Mouse (Mus musculus): ENCODE measurements around the gene Tceanc. TPM values are rescaled to one million over a fixed set of nuclear protein-coding genes. Genes with fewer than 3 reads are reported as not detected.

Tceanc gene
- total RNA-seq, 1 experiment: 4.0 TPM

DNA sequence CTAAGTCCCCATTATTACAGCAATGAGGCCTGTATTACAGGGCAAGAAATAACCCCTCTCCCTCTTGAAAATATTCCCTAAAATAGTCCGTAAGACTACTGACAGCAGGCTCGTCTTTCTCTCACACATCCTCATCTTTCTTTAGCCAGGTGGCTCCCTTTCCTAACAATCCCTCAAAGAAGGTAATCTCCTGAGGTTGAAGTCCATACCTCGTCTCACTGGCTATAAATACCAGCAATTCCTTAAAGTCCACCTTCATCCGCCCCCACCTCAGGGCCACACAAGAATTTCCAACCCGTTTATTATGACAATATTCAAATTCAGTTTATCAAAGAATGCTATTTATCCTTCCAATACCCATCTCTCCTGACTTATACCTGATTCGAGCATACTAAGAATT, 45.8 kb downstream of the Tceanc start:
- H3K9ac ChIP-seq (ENCODE audit: insufficient read depth, low read depth, low read length, poor library complexity, severe bottlenecking): no peak overlapping the region
- in situ Hi-C loops (cut with MboI; ENCODE audit: low sequenced_read_pairs in 2 of 2, unreplicated experiment in 2 of 2): no loop called here

DNA sequence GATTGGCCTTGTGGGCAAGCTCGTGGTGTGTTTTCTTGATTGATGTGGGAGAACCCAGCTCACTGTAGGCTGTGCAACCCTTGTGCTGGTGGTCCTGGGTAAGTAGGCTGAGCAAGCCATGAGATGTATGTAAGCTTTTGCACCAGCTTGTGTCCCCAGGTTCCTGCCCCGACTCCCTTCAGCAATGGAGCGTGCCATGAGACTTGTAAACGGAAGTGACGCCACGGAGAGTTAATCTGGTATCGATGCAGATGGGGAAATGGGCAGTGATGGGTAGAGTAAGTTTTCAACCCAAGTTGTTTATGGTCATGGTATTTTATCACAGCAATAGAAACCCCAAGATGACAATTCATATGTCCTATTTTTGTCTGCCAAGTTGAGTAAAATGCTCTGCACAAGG, 50.0 kb downstream of the Tceanc start:
- TF ChIP-seq ZNF384 (IDR thresholded peaks at IDR 0.05; ENCODE audit: low read depth, low read length): no peak
- TF ChIP-seq HCFC1 (IDR thresholded peaks at IDR 0.05; ENCODE audit: borderline replicate concordance, insufficient read depth, low read length): no peak
- no peak for TF ChIP-seq ZC3H11A (IDR thresholded peaks at IDR 0.05; ENCODE audit: borderline replicate concordance, low read depth, low read length)
- no peak for TF ChIP-seq CHD2 (IDR thresholded peaks at IDR 0.05; ENCODE audit: low read depth, low read length)
- no peak for DNase-seq (ENCODE audit: low read depth, low spot score)
- H3K4me3 ChIP-seq (ENCODE audit: insufficient read depth in 1 of 2, low read depth in 1 of 2, low read length in 2 of 2, poor library complexity in 1 of 2, severe bottlenecking in 1 of 2): no peak overlapping the region
- H3K9me3 ChIP-seq (ENCODE audit: control insufficient read depth, insufficient read depth, low read depth, low read length): no peaks in the 10 kb centered on the region
- H3K4me1 ChIP-seq (ENCODE audit: control insufficient read depth in 2 of 2, insufficient read depth in 2 of 2, low read length in 2 of 2, poor library complexity in 1 of 2): 0 out of 4 replicates have a peak, but pooled peaks cover 0 to 4% of the 10 kb centered on the region in 2 experiments
- H3K9ac ChIP-seq (ENCODE audit: insufficient read depth, low read depth, low read length, poor library complexity, severe bottlenecking): no peak overlapping the region
- in situ Hi-C loops (cut with MboI; ENCODE audit: low sequenced_read_pairs in 2 of 2, unreplicated experiment in 2 of 2): no loop called here
- H3K36me3 ChIP-seq (ENCODE audit: control insufficient read depth, insufficient read depth, low read length, poor library complexity, severe bottlenecking): peaks cover 3% of the 10 kb centered on the region; the same call in 1 of the 2 replicates
- no peak overlapping the region for H3K27ac ChIP-seq (ENCODE audit: insufficient read depth, low read depth, low read length, poor library complexity, severe bottlenecking)

More for the DNA sequence above, 45.8 kb downstream of the Tceanc start:
- Histone ChIP-seq H3K9me3 (ENCODE audit: control insufficient read depth, insufficient read depth, low read depth, low read length) (no peaks in the 10 kb centered on the region), H3K4me1 (ENCODE audit: control insufficient read depth in 2 of 2, insufficient read depth in 2 of 2, low read length in 2 of 2, poor library complexity in 1 of 2) (peaks cover 0 to 4% of the 10 kb centered on the region in 2 experiments; a peak in 1 of 4 replicates), H3K36me3 (ENCODE audit: control insufficient read depth, insufficient read depth, low read length, poor library complexity, severe bottlenecking) (peaks cover 3% of the 10 kb centered on the region), H3K27ac (ENCODE audit: insufficient read depth, low read depth, low read length, poor library complexity, severe bottlenecking) (no peak overlapping the region), H3K4me3 (ENCODE audit: insufficient read depth in 1 of 2, low read depth in 1 of 2, low read length in 2 of 2, poor library complexity in 1 of 2, severe bottlenecking in 1 of 2) (no peak overlapping the region)
- TF ChIP-seq HCFC1 (IDR thresholded peaks at IDR 0.05; ENCODE audit: borderline replicate concordance, insufficient read depth, low read length): no peak
- TF ChIP-seq ZNF384 (IDR thresholded peaks at IDR 0.05; ENCODE audit: low read depth, low read length): no peak
- no peak for TF ChIP-seq MAFK (IDR thresholded peaks at IDR 0.05; ENCODE audit: insufficient read depth, low read depth, low read length)
- TF ChIP-seq CHD2 (IDR thresholded peaks at IDR 0.05; ENCODE audit: low read depth, low read length): no peak
- no peak for TF ChIP-seq ZC3H11A (IDR thresholded peaks at IDR 0.05; ENCODE audit: borderline replicate concordance, low read depth, low read length)
- no peak for DNase-seq (ENCODE audit: low read depth, low spot score)

DNA sequence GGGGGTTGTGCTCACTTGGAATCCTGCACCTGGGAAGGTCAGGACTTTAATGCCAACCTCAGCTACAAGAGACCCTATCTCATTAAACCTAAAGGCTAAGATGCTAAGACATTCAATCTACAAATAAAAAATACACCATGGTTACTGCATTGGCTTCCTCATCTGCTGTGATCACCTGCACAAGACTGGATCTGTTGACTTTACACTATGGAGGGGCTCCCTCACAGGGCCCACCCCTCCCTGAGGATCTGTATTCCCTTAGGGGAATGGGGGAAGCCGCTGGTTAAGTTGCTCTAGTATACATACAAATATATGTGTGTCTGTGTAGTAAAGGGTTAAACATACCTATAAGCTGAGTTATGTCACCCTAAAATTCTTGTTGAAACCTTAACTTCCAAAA, 62.8 kb downstream of the Tceanc start:
- in situ Hi-C loops (cut with MboI; ENCODE audit: low sequenced_read_pairs in 2 of 2, unreplicated experiment in 2 of 2): no loop called here
- H3K4me1 ChIP-seq (ENCODE audit: control insufficient read depth in 2 of 2, insufficient read depth in 2 of 2, low read length in 2 of 2, poor library complexity in 1 of 2): no peaks in the 10 kb centered on the region
- no peak for DNase-seq (ENCODE audit: low read depth, low spot score)
- peaks cover 5% of the 10 kb centered on the region for H3K36me3 ChIP-seq (ENCODE audit: control insufficient read depth, insufficient read depth, low read length, poor library complexity, severe bottlenecking)
- no peak overlapping the region for H3K9ac ChIP-seq (ENCODE audit: insufficient read depth, low read depth, low read length, poor library complexity, severe bottlenecking)
- no peaks in the 10 kb centered on the region for H3K9me3 ChIP-seq (ENCODE audit: control insufficient read depth, insufficient read depth, low read depth, low read length)
- TF ChIP-seq HCFC1 (IDR thresholded peaks at IDR 0.05; ENCODE audit: borderline replicate concordance, insufficient read depth, low read length) (no peak), CHD2 (IDR thresholded peaks at IDR 0.05; ENCODE audit: low read depth, low read length) (no peak), ZNF384 (IDR thresholded peaks at IDR 0.05; ENCODE audit: low read depth, low read length) (no peak), MAFK (IDR thresholded peaks at IDR 0.05; ENCODE audit: insufficient read depth, low read depth, low read length) (no peak), ZC3H11A (IDR thresholded peaks at IDR 0.05; ENCODE audit: borderline replicate concordance, low read depth, low read length) (no peak)
- H3K27ac ChIP-seq (ENCODE audit: insufficient read depth, low read depth, low read length, poor library complexity, severe bottlenecking): no peak overlapping the region
- no peak overlapping the region for H3K4me3 ChIP-seq (ENCODE audit: insufficient read depth in 1 of 2, low read depth in 1 of 2, low read length in 2 of 2, poor library complexity in 1 of 2, severe bottlenecking in 1 of 2)

GRCm38 (mm10) chrX:166454331-166454730, 64.0 kb downstream of the Tceanc start:
- in situ Hi-C loops (cut with MboI; ENCODE audit: low sequenced_read_pairs in 2 of 2, unreplicated experiment in 2 of 2): no loop called here
- TF ChIP-seq CHD2 (IDR thresholded peaks at IDR 0.05; ENCODE audit: low read depth, low read length) (no peak), ZC3H11A (IDR thresholded peaks at IDR 0.05; ENCODE audit: borderline replicate concordance, low read depth, low read length) (no peak), HCFC1 (IDR thresholded peaks at IDR 0.05; ENCODE audit: borderline replicate concordance, insufficient read depth, low read length) (no peak), MAFK (IDR thresholded peaks at IDR 0.05; ENCODE audit: insufficient read depth, low read depth, low read length) (no peak), ZNF384 (IDR thresholded peaks at IDR 0.05; ENCODE audit: low read depth, low read length) (no peak)

GRCm38 (mm10) chrX:166453532-166453931, 64.8 kb downstream of the Tceanc start:
- no peak for DNase-seq (ENCODE audit: low read depth, low spot score)
- Histone ChIP-seq H3K9me3 (ENCODE audit: control insufficient read depth, insufficient read depth, low read depth, low read length) (no peaks in the 10 kb centered on the region), H3K36me3 (ENCODE audit: control insufficient read depth, insufficient read depth, low read length, poor library complexity, severe bottlenecking) (peaks cover 5% of the 10 kb centered on the region), H3K4me3 (ENCODE audit: insufficient read depth in 1 of 2, low read depth in 1 of 2, low read length in 2 of 2, poor library complexity in 1 of 2, severe bottlenecking in 1 of 2) (no peak overlapping the region), H3K27ac (ENCODE audit: insufficient read depth, low read depth, low read length, poor library complexity, severe bottlenecking) (no peak overlapping the region), H3K4me1 (ENCODE audit: control insufficient read depth in 2 of 2, insufficient read depth in 2 of 2, low read length in 2 of 2, poor library complexity in 1 of 2) (no peaks in the 10 kb centered on the region), H3K9ac (ENCODE audit: insufficient read depth, low read depth, low read length, poor library complexity, severe bottlenecking) (no peak overlapping the region)
- in situ Hi-C loops (cut with MboI; ENCODE audit: low sequenced_read_pairs in 2 of 2, unreplicated experiment in 2 of 2): no loop called here
- TF ChIP-seq ZNF384 (IDR thresholded peaks at IDR 0.05; ENCODE audit: low read depth, low read length): no peak
- TF ChIP-seq MAFK (IDR thresholded peaks at IDR 0.05; ENCODE audit: insufficient read depth, low read depth, low read length): no peak
- no peak for TF ChIP-seq CHD2 (IDR thresholded peaks at IDR 0.05; ENCODE audit: low read depth, low read length)
- no peak for TF ChIP-seq ZC3H11A (IDR thresholded peaks at IDR 0.05; ENCODE audit: borderline replicate concordance, low read depth, low read length)
- no peak for TF ChIP-seq HCFC1 (IDR thresholded peaks at IDR 0.05; ENCODE audit: borderline replicate concordance, insufficient read depth, low read length)

More at GRCm38 (mm10) chrX:166454331-166454730, 64.0 kb downstream of the Tceanc start:
- no peak for DNase-seq (ENCODE audit: low read depth, low spot score)
- peaks cover 5% of the 10 kb centered on the region for H3K36me3 ChIP-seq (ENCODE audit: control insufficient read depth, insufficient read depth, low read length, poor library complexity, severe bottlenecking)
- H3K4me1 ChIP-seq (ENCODE audit: control insufficient read depth in 2 of 2, insufficient read depth in 2 of 2, low read length in 2 of 2, poor library complexity in 1 of 2): no peaks in the 10 kb centered on the region
- H3K27ac ChIP-seq (ENCODE audit: insufficient read depth, low read depth, low read length, poor library complexity, severe bottlenecking): no peak overlapping the region
- H3K9ac ChIP-seq (ENCODE audit: insufficient read depth, low read depth, low read length, poor library complexity, severe bottlenecking): no peak overlapping the region
- no peaks in the 10 kb centered on the region for H3K9me3 ChIP-seq (ENCODE audit: control insufficient read depth, insufficient read depth, low read depth, low read length)
- H3K4me3 ChIP-seq (ENCODE audit: insufficient read depth in 1 of 2, low read depth in 1 of 2, low read length in 2 of 2, poor library complexity in 1 of 2, severe bottlenecking in 1 of 2): no peak overlapping the region

Data from ES-E14 (cell line).